Mouse (Mus musculus): Measurements from ENCODE around the gene Gatad2a.

DNA sequence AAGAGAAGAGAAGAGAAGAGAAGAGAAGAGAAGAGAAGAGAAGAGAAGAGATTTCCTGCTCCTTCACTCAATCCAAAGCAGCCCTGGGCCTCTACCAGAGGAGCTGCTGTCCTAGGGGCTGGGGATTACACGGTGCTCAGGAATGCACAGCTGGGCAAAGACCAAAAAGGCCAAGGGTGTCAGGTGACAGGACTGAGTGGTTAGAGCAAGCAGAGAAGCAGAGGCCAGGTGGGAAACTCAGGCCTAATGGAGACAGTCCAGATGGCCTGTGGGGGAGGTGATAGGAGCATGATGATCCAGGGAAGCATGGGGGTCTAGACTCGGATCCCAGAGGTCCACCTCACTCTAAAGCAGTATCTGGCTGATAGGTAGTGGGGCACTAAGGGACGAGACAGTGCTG, 56.6 kb downstream of the Gatad2a start:
- no peak for TF ChIP-seq POLR2A (IDR thresholded peaks at IDR 0.05; ENCODE audit: insufficient read depth, low read depth, low read length)
- TF ChIP-seq EP300 (IDR thresholded peaks at IDR 0.05; ENCODE audit: insufficient read depth, low read depth, low read length) = 0 out of 2 replicates have a peak, but pooled peaks have one; percentile 13
- TF ChIP-seq CTCF (IDR thresholded peaks at IDR 0.05) = no peak
